Mouse (Mus musculus) lung, embryonic 16.5 days (tissue): ENCODE measurements around the gene Sri. TPM values are rescaled to one million over a fixed set of nuclear protein-coding genes. Genes with fewer than 3 reads are reported as not detected.
A peak's percentile ranks its signal among the peaks of the same experiment; 100 is the strongest.

Source experiments
- ATAC-seq: fragments of 200-750 bp; cut with Nextera tagmentation; 2 replicates; pipeline ENCODE4 v1.8.0; 2017; ENCODE audit warnings: low read depth, mild to moderate bottlenecking, moderate library complexity
- H3K27ac ChIP-seq: fragments of 300-500 bp; sonication (generic); 2 replicates; pipeline ENCODE4 v1.5.1; 2014; ENCODE audit warnings: mild to moderate bottlenecking, control low read depth, low read length
- H3K27me3 ChIP-seq: fragments of 300-500 bp; sonication (generic); 2 replicates; pipeline ENCODE4 v1.6.1; 2014; ENCODE audit warnings: low read depth, low read length, mixed read lengths; ENCODE audit not compliant: control insufficient read depth, insufficient read depth
- H3K36me3 ChIP-seq: fragments of 300-500 bp; sonication (generic); 2 replicates; pipeline ENCODE4 v1.6.1; 2014; ENCODE audit warnings: low read length; ENCODE audit not compliant: control insufficient read depth, insufficient read depth
- H3K4me1 ChIP-seq: fragments of 300-500 bp; sonication (generic); replicated peaks from 2 replicates; pipeline ENCODE4 v1.6.1; 2014; ENCODE audit warnings: low read length, mixed read lengths; ENCODE audit not compliant: control insufficient read depth, insufficient read depth
- H3K4me2 ChIP-seq: fragments of 300-500 bp; sonication (generic); 2 replicates; pipeline ENCODE4 v1.6.1; 2014; ENCODE audit warnings: low read depth, low read length, control low read depth
- H3K4me3 ChIP-seq: fragments of 300-500 bp; sonication (generic); 2 replicates; pipeline ENCODE4 v1.5.1; 2014; ENCODE audit warnings: mild to moderate bottlenecking, low read length, control low read depth
- H3K9ac ChIP-seq: fragments of 300-500 bp; sonication (generic); 2 replicates; pipeline ENCODE4 v1.6.1; 2014; ENCODE audit warnings: low read length, control low read depth
- H3K9me3 ChIP-seq: fragments of 300-500 bp; sonication (generic); 2 replicates; pipeline ENCODE4 v1.6.1; 2016; ENCODE audit warnings: low read length; ENCODE audit not compliant: control insufficient read depth
- WGBS: fragments of 180-500 bp; shearing (Covaris S2); extraction: QIAGEN DNeasy Blood & Tissue Kit; methylation state at CpG from one replicate; pipeline ENCODE4 v1.1.7; 2014; 5-methylcytosine and 5-hydroxymethylcytosine counted together
- polyA plus RNA-seq: library from polyadenylated mRNA; unstranded; fragments of >200 nt; fragmentation: Nextera tagmentation; extraction: Ambion mirVana; gene quantifications from 2 replicates; pipeline ENCODE4 v1.2.1, GENCODE M21; 2015

Sri gene
- polyA plus RNA-seq, 1 experiment from 2014 or later: 305 TPM

- peaks cover 13% of the 10 kb centered on the region; the same call in 1 of the 2 replicates for H3K4me1 ChIP-seq
- WGBS: under 1% methylated on average over 51 of the region's 60 CpGs
Measured at GRCm38 (mm10) chr5:8056141-8057017, 10.5 kb downstream of the Sri start.

GRCm38 (mm10) chr5:8057018-8057323 lies 11.1 kb downstream of the Sri start:
- Histone ChIP-seq H3K36me3 (peaks cover 5% of the 10 kb centered on the region), H3K9ac (peak overlapping the region; percentile 92), H3K4me1 (peaks cover 13% of the 10 kb centered on the region; the same call in 1 of the 2 replicates), H3K4me3 (peak overlapping the region; percentile 85), H3K27me3 (no peaks in the 10 kb centered on the region), H3K27ac (peak overlapping the region; percentile 94), H3K4me2 (peak overlapping the region; percentile 74), H3K9me3 (no peaks in the 10 kb centered on the region)
- ATAC-seq: peak; percentile 39
- WGBS: 43% methylated on average over 5 of the region's 5 CpGs

More at GRCm38 (mm10) chr5:8056141-8057017, 10.5 kb downstream of the Sri start:
- Histone ChIP-seq H3K36me3 (peaks cover 5% of the 10 kb centered on the region), H3K9ac (peak overlapping the region; percentile 92), H3K4me3 (peak overlapping the region; percentile 85), H3K4me2 (peak overlapping the region; percentile 74), H3K27me3 (no peaks in the 10 kb centered on the region), H3K9me3 (no peaks in the 10 kb centered on the region), H3K27ac (peak overlapping the region; percentile 94)
- peak; percentile 99 for ATAC-seq

- H3K27me3 ChIP-seq: no peaks in the 10 kb centered on the region
- H3K4me2 ChIP-seq: no peak overlapping the region
- H3K4me1 ChIP-seq: peaks cover 11% of the 10 kb centered on the region; the same call in 1 of the 2 replicates
- H3K9me3 ChIP-seq: no peaks in the 10 kb centered on the region
- no peak overlapping the region for H3K9ac ChIP-seq
- no peak overlapping the region for H3K4me3 ChIP-seq
- no peak overlapping the region for H3K27ac ChIP-seq
- no peak for ATAC-seq
- H3K36me3 ChIP-seq: peaks cover 6% of the 10 kb centered on the region
- WGBS: 86% methylated on average over 7 of the region's 7 CpGs
Measured at GRCm38 (mm10) chr5:8058056-8058455, 12.2 kb downstream of the Sri start.

- peaks cover 38% of the 10 kb centered on the region for H3K36me3 ChIP-seq
Measured at GRCm38 (mm10) chr5:8062469-8062868, 16.6 kb downstream of the Sri start.

GRCm38 (mm10) chr5:8063207-8063606 lies 17.3 kb downstream of the Sri start:
- Histone ChIP-seq H3K9me3 (no peaks in the 10 kb centered on the region), H3K27me3 (no peaks in the 10 kb centered on the region), H3K9ac (no peak overlapping the region), H3K36me3 (peaks cover 39% of the 10 kb centered on the region), H3K27ac (no peak overlapping the region), H3K4me2 (no peak overlapping the region), H3K4me3 (no peak overlapping the region), H3K4me1 (no peaks in the 10 kb centered on the region)
- WGBS: 64% methylated on average over 6 of the region's 6 CpGs
- ATAC-seq: no peak

More at GRCm38 (mm10) chr5:8062469-8062868, 16.6 kb downstream of the Sri start:
- no peak overlapping the region for H3K9ac ChIP-seq
- H3K4me2 ChIP-seq: no peak overlapping the region
- no peaks in the 10 kb centered on the region for H3K9me3 ChIP-seq
- H3K27ac ChIP-seq: no peak overlapping the region
- no peak for ATAC-seq
- peaks cover under 1% of the 10 kb centered on the region; the same call in 1 of the 2 replicates for H3K4me1 ChIP-seq
- H3K27me3 ChIP-seq: no peaks in the 10 kb centered on the region
- H3K4me3 ChIP-seq: no peak overlapping the region
- WGBS: 79% methylated on average over 2 of the region's 2 CpGs

- Histone ChIP-seq H3K27ac (no peak overlapping the region), H3K4me2 (no peak overlapping the region), H3K4me1 (no peaks in the 10 kb centered on the region), H3K9ac (no peak overlapping the region), H3K36me3 (peaks cover 8% of the 10 kb centered on the region), H3K9me3 (no peaks in the 10 kb centered on the region), H3K4me3 (no peak overlapping the region), H3K27me3 (no peaks in the 10 kb centered on the region)
- WGBS: 86% methylated on average over 9 of the region's 9 CpGs
- ATAC-seq: no peak
Measured at GRCm38 (mm10) chr5:8073406-8073805, 27.5 kb downstream of the Sri start.

GRCm38 (mm10) chr5:8073901-8074561 lies 28.2 kb downstream of the Sri start:
- no peak overlapping the region for H3K27ac ChIP-seq
- no peak for ATAC-seq

GRCm38 (mm10) chr5:8077481-8077880 lies 31.6 kb downstream of the Sri start:
- H3K4me1 ChIP-seq: no peaks in the 10 kb centered on the region
- H3K36me3 ChIP-seq: peaks cover 7% of the 10 kb centered on the region
- no peak overlapping the region for H3K4me3 ChIP-seq
- ATAC-seq: no peak
- no peak overlapping the region for H3K27ac ChIP-seq
- H3K9me3 ChIP-seq: no peaks in the 10 kb centered on the region
- no peaks in the 10 kb centered on the region for H3K27me3 ChIP-seq
- WGBS: 71% methylated on average over 8 of the region's 8 CpGs
- no peak overlapping the region for H3K9ac ChIP-seq
- H3K4me2 ChIP-seq: no peak overlapping the region

More at GRCm38 (mm10) chr5:8073901-8074561, 28.2 kb downstream of the Sri start:
- 93% methylated on average over 9 of the region's 9 CpGs for WGBS
- peaks cover 8% of the 10 kb centered on the region for H3K36me3 ChIP-seq
- H3K4me3 ChIP-seq: no peak overlapping the region
- no peak overlapping the region for H3K4me2 ChIP-seq
- H3K9me3 ChIP-seq: no peaks in the 10 kb centered on the region
- no peaks in the 10 kb centered on the region for H3K4me1 ChIP-seq
- H3K9ac ChIP-seq: no peak overlapping the region
- H3K27me3 ChIP-seq: no peaks in the 10 kb centered on the region

- Histone ChIP-seq H3K4me1 (no peaks in the 10 kb centered on the region), H3K27ac (no peak overlapping the region), H3K36me3 (no peaks in the 10 kb centered on the region), H3K4me3 (no peak overlapping the region), H3K9ac (no peak overlapping the region), H3K4me2 (no peak overlapping the region), H3K9me3 (no peaks in the 10 kb centered on the region), H3K27me3 (no peaks in the 10 kb centered on the region)
- ATAC-seq: no peak
- WGBS: 69% methylated on average over 20 of the region's 20 CpGs
Measured at GRCm38 (mm10) chr5:8082800-8083509, 37.1 kb downstream of the Sri start.
